Mouse (Mus musculus) retina, postnatal 1 day (tissue): ENCODE measurements at regions not wholly inside any gene's neighbourhood (a gene's known extent, or its start where the extent isn't known, plus 50 kb on each side); places are given as distances from the start of the nearest gene placed in this dataset.

Experiments used
- DNase-seq: peaks from one replicate; pipeline ENCODE4 v3.0.0-alpha.2; 2012

DNA sequence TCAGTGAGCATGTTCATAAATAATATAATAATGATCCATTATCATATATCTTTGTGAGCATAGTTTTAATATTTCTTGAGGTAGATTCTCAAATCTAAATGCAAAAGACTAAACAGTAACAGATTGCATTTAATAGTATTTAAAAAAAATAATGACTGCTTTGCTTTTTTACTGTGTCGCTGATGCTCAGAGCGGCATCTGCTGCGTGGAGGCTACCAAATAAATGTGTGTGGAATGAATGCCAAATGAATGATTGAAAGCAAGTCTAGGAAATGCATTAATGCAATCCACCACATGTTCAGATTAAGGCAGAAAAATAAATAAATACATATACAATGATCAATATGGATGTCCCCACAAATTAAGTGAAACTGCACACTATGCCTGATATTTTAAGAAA, 135.2 kb downstream of the Bard1 start:
- no peak for DNase-seq

DNA sequence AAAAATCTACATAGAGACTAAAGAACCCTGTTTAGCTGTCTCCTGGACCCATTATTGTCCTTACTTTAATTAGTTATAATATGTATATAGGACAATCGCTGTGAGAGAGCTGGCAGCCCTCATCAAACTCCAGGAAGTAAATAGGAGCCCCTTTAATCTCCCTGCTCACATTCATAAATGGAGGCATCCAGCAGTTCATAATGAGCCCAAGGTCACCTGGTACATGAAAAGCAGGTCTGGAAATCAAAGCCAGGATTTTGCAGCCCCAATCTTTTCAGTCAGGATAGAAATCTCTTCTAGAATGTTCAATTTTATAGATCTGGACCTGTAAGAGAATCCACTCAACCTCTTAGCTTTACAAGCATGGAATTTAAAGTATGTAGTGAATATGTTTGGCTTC, 138.9 kb downstream of the Bard1 start:
- peak; percentile 28 for DNase-seq

DNA sequence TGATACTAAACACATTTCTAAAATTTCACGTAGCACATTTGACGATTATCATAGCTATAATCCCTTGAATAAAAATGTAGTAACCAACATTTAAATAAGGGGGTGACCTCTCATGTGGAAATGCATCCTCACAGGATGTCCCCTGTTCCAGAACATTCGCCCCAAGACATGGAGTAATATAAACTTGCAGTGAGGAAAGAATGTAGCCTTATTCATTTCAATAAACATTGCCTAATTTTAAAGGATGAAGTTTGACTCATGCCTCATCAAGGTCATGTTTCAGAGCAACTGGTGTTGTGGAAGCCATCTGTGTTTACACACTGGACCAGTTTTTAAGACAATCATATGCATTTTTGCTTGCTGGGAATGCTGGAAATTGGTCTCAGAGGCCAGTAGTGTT, 156.4 kb downstream of the Bard1 start:
- no peak for DNase-seq
